Mouse (Mus musculus): ENCODE results near the gene Ifit1bl1. TPM values are rescaled to one million over a fixed set of nuclear protein-coding genes. Genes with fewer than 3 reads are reported as not detected.
"Not testable (repeated sequence)": the region's sequence is repeated elsewhere in the genome, so short reads cannot be mapped to it uniquely, and the experiment has no call there.

Ifit1bl1 gene
- total RNA-seq (2021), result 1 to 10 TPM; 2.4 to 2.7 TPM
- long read RNA-seq, experiment 1, partial matches to known transcripts, result 2 of 2 reads
- long read RNA-seq, experiment 1, other reads (novel, unspliced or antisense), result 0 of 2 reads
- long read RNA-seq, experiment 2, result 0 reads

- DNase-seq (ENCODE audit: low spot score in 2 of 2), result not testable (repeated sequence)
Measured at GRCm38 (mm10) chr19:34601888-34602287, at the start of gene Ifit1bl1. Gene Ifit1bl1 (minus strand): TSS chr19:34601956.

GRCm38 (mm10) chr19:34650997-34651396 is 49.2 kb upstream of the Ifit1bl1 start:
- DNase-seq (ENCODE audit: low spot score in 2 of 2), result no peak

GRCm38 (mm10) chr19:34650276-34650675 is 48.5 kb upstream of the Ifit1bl1 start:
- DNase-seq (ENCODE audit: low spot score in 2 of 2), result no peak

DNA sequence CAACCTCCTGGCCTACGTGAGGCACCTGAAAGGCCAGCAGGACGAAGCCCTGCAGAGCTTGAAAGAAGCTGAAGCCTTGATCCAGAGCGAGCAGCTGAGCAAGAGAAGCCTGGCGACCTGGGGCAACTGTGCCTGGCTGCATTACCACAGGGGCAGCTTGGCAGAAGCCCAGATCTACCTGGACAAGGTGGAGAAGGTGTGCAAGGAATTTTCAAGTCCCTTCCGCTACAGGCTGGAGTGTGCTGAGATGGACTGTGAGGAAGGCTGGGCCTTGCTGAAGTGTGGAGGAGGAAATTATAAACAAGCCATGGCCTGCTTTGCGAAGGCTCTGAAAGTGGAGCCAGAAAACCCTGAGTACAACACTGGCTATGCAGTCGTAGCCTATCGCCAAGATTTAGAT is 45.9 kb upstream of the Ifit1bl1 start:
- DNase-seq (ENCODE audit: low spot score in 2 of 2), result not testable (repeated sequence)

DNA sequence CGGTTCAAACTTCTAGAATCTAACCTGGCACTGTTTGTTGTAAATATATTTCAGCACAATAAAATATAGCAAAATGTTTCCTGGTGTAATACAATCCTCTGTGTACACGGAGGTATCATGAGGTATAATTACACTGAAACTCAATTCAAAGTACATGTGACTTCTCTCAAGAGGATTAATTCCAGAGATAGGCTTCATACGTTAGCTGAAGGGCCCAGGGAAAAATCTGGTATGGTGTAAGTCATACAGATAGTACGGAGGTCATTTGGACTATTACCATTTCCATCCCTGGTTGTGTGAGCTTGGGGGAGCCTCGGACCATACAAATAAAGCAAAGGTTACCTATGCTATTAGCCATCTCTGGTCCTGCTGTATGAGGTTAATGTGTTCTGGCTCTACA is 40.9 kb upstream of the Ifit1bl1 start:
- no peak for DNase-seq (ENCODE audit: low spot score in 2 of 2)

DNA sequence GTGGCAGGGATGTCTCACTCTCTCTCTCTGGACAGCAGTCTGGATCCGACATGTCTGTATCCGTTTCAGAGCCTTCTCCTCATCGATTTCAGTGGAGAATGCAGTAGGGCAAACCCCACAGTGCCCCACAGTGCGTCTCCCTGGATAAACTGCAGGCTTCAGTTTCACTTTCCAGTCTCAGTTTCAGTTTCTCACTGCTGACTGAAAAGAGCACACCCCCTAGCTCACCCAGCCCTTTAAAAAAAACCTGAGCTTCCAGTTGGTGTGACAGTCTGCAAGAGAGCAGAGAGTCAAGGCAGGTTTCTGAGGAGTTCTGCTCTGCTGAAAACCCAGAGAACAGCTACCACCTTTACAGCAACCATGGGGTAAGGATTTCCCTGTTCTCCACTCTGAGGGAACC is 38.9 kb upstream of the Ifit1bl1 start, which contains the start of the genes Ifit1bl2 and Ifit1:
Gene Ifit1bl2 (minus strand): TSS at position 121 of the 400 bp plus-strand sequence.
Gene Ifit1 (plus strand): TSS at position 249 of the 400 bp plus-strand sequence.
- no peak for DNase-seq (ENCODE audit: low spot score in 2 of 2)

GRCm38 (mm10) chr19:34636933-34637557 is 35.3 kb upstream of the Ifit1bl1 start:
- peak; percentile 64 to 72 for DNase-seq (ENCODE audit: low spot score in 2 of 2)

DNA sequence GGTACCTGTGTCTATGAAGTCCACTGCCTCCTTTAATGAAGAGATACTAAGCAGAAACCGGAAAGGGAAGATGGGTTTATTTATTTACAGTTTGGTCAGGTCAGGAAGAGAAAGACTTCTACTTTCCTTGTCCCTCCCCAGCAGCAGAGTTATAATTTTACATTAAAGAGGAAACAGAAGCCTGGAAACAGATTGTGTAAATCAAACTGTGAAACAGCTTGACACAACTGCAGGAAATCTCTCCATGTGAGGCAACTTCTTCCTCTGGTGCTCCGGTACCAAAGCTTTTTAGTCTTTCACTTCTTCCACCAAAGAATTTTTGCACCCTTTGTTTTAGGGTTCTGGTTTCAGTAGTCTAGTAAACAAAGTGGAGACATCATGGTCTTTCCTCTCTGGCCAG is 31.7 kb upstream of the Ifit1bl1 start:
- no peak for DNase-seq (ENCODE audit: low spot score in 2 of 2)

DNA sequence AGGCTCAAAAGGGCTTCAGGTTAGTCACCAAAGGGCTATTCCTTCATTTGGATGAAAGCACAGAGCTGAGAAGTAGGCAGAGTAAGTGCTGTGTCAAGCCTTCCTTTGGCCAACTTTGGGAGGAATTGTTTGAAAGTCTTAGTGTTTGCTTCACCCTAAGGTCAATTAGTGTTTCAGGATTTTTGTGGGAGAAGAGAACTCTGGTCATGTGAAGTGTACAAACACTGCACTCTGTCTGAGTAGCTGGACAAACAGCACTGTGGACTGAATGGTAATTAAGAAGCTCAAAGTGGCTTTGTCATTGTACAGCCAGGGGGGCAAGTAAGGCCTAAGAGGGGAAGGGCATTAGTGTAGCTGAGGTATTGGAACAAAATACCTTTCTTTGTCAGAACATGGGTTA is 29.7 kb upstream of the Ifit1bl1 start:
- no peak for DNase-seq (ENCODE audit: low spot score in 2 of 2)

DNA sequence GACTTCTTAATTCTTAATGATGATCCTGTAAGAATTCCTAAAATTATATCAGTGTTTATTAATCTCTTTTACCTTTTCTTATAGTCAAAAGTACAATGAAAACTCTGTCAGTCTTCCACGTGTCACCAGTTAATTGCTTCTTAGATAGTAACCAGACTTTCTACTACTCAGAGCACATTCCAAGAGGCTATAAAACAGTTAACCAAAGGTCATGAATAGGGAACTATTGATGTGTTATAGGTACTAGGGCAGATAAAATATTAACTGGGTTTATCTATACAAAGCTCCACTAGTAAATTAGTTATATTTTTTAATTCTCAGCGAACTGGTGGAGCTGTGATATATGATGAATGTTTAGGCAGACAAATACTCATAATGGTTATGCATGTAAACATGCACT is 25.7 kb upstream of the Ifit1bl1 start:
- DNase-seq (ENCODE audit: low spot score in 2 of 2), result no peak

DNA sequence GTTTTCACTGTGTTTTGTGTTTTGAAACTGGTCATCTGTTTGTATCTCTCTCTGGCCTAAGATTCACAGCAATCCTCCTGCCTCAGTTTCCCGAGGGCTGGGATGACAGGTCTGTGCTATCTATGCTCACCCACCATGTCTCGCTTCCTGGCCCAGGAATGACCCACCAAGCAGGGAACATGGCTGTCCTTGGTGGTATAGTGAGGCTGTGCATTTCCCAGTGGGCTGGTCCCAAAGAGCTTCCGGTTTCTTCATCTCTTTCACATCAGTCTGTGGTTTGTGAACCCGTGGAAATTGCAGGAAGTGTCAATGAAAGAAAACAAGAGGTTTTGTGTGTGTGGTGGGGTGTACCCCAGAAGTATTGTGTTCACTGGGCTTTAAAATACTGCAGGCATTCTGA is 22.9 kb upstream of the Ifit1bl1 start:
- DNase-seq (ENCODE audit: low spot score in 2 of 2), result no peak

GRCm38 (mm10) chr19:34623781-34624180 is 22.0 kb upstream of the Ifit1bl1 start:
- no peak for DNase-seq (ENCODE audit: low spot score in 2 of 2)

- DNase-seq (ENCODE audit: low spot score in 2 of 2), result no peak
Measured at GRCm38 (mm10) chr19:34620871-34621270, 19.1 kb upstream of the Ifit1bl1 start.

GRCm38 (mm10) chr19:34612243-34613001 is 10.7 kb upstream of the Ifit1bl1 start:
- DNase-seq (ENCODE audit: low spot score in 2 of 2), result not testable (repeated sequence)

GRCm38 (mm10) chr19:34610118-34610517 is 8.4 kb upstream of the Ifit1bl1 start:
- not testable (repeated sequence) for DNase-seq (ENCODE audit: low spot score in 2 of 2)

DNA sequence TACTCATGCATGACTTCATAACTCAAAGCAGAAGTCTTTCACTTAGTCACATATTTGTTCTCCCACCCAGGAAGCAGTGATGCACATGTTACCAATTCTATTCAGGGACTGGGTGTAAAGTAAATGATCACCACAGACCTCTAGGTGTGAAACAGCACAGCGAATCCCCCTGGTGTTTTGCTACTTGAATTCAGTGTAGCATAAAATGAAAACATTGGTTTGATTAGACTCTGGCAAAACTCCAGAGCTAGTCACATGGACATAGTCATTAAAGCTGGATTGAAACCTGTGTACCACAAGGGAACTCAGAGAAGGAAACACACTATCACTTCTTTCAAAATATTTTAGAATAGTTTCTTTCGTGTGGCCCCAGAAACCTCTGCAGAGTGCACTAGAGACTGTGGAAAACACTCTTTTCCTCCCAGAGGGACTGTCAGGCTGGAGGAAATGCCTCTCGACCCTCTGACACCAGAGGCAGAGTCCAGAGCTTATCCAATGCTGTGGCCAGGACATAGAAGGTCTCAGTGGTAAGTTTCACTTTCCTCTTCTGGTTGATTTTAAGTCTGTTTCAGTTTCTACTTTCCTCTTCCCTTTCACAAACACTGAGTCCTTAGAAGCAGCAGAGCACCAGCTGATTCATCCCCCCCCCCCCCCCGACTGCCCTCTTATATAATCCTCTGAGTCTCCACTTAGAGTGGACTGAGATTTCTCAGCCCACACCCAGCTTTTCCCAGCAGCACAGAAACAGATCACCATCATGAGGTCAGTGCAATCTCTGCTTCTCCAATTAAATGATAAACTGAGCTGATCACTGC is 5.7 kb upstream of the Ifit1bl1 start, which contains the start of gene Ifit3b:
Gene Ifit3b (plus strand): TSS at position 734 of the 815 bp plus-strand sequence.
- not testable (repeated sequence) for DNase-seq (ENCODE audit: low spot score in 2 of 2)

- no peak for DNase-seq (ENCODE audit: low spot score in 2 of 2)
Measured at GRCm38 (mm10) chr19:34605472-34605871, 3.7 kb upstream of the Ifit1bl1 start.

- not testable (repeated sequence) for DNase-seq (ENCODE audit: low spot score in 2 of 2)
Measured at GRCm38 (mm10) chr19:34599250-34599649, 2.5 kb downstream of the Ifit1bl1 start.

- peak in 1 of 2 experiments; percentile 17 for DNase-seq (ENCODE audit: low spot score in 2 of 2)
Measured at GRCm38 (mm10) chr19:34598341-34598740, 3.4 kb downstream of the Ifit1bl1 start.

GRCm38 (mm10) chr19:34596811-34597210 is 4.9 kb downstream of the Ifit1bl1 start:
- no peak for DNase-seq (ENCODE audit: low spot score in 2 of 2)

GRCm38 (mm10) chr19:34594523-34594922 is 7.2 kb downstream of the Ifit1bl1 start:
- DNase-seq (ENCODE audit: low spot score in 2 of 2), result not testable (repeated sequence)

Data from left cerebral cortex, adult 18-20 months (tissue).